Mouse (Mus musculus) E14TG2a.4 (cell line): ENCODE data around the gene Snap25.

ENCODE experiments used
- H3K27me3 ChIP-seq: 2 replicates; pipeline ENCODE4 v1.6.1; 2014; ENCODE audit warnings: low read length, control low read depth; ENCODE audit not compliant: insufficient read depth
- H3K36me3 ChIP-seq: 2 replicates; pipeline ENCODE4 v1.6.1; 2014; ENCODE audit warnings: low read length, control low read depth; ENCODE audit not compliant: insufficient read depth
- H3K4me1 ChIP-seq: replicated peaks from 2 replicates; pipeline ENCODE4 v1.6.1; 2014; ENCODE audit warnings: low read depth, low read length, control low read depth
- H3K4me3 ChIP-seq: replicated peaks from 2 replicates; pipeline ENCODE4 v1.5.1; 2014; ENCODE audit warnings: mild to moderate bottlenecking, low read length
- H3K9me3 ChIP-seq: 2 replicates; pipeline ENCODE4 v1.6.1; 2014; ENCODE audit warnings: low read length, control low read depth
- CTCF ChIP-seq: conservative IDR thresholded peaks from 2 replicates; pipeline ENCODE4 v1.5.1; 2014; ENCODE audit warnings: low read length
- NANOG ChIP-seq: IDR thresholded peaks from 2 replicates; pipeline ENCODE4 v1.6.1; 2014; ENCODE audit warnings: borderline replicate concordance, low read length, mixed read lengths
- POU5F1 ChIP-seq: IDR thresholded peaks from 2 replicates; pipeline ENCODE4 v1.6.1; 2014; ENCODE audit warnings: low read length, borderline replicate concordance

Snap25 gene

GRCm38 (mm10) chr2:136816717-136817400 is 103.6 kb downstream of the Snap25 start:
- Histone ChIP-seq H3K4me1 (no peaks in the 10 kb centered on the region), H3K27me3 (no peaks in the 10 kb centered on the region), H3K4me3 (no peak overlapping the region), H3K36me3 (no peaks in the 10 kb centered on the region), H3K9me3 (no peaks in the 10 kb centered on the region)
- TF ChIP-seq POU5F1: no peak
- no peak for TF ChIP-seq NANOG
- TF ChIP-seq CTCF: no peak

- Histone ChIP-seq H3K4me1 (no peaks in the 10 kb centered on the region), H3K27me3 (no peaks in the 10 kb centered on the region), H3K4me3 (no peak overlapping the region), H3K9me3 (no peaks in the 10 kb centered on the region), H3K36me3 (no peaks in the 10 kb centered on the region)
- TF ChIP-seq POU5F1 (no peak), CTCF (no peak), NANOG (no peak)
Measured at GRCm38 (mm10) chr2:136823751-136824716, 110.8 kb downstream of the Snap25 start.

GRCm38 (mm10) chr2:136827612-136828011 is 114.4 kb downstream of the Snap25 start:
- H3K36me3 ChIP-seq: no peaks in the 10 kb centered on the region
- TF ChIP-seq CTCF: no peak
- no peak for TF ChIP-seq NANOG
- TF ChIP-seq POU5F1: no peak
- H3K4me1 ChIP-seq: no peaks in the 10 kb centered on the region
- no peaks in the 10 kb centered on the region for H3K27me3 ChIP-seq
- H3K9me3 ChIP-seq: no peaks in the 10 kb centered on the region
- no peak overlapping the region for H3K4me3 ChIP-seq
